Mouse (Mus musculus) central nervous system, embryonic 11.5 days (tissue): ENCODE results near the gene Slc29a1. TPM values are rescaled to one million over a fixed set of nuclear protein-coding genes. Genes with fewer than 3 reads are reported as not detected.

Experiments
- polyA plus RNA-seq: library from polyadenylated mRNA; depleted of rRNA; stranded (reverse); fragments of >200 nt; gene quantifications from 2 replicates; pipeline ENCODE4 v1.2.3, GENCODE M21; 2012; rRNA removed

The Slc29a1 gene
- polyA plus RNA-seq, result 49.8 and 51.7 TPM in 2 replicates

DNA sequence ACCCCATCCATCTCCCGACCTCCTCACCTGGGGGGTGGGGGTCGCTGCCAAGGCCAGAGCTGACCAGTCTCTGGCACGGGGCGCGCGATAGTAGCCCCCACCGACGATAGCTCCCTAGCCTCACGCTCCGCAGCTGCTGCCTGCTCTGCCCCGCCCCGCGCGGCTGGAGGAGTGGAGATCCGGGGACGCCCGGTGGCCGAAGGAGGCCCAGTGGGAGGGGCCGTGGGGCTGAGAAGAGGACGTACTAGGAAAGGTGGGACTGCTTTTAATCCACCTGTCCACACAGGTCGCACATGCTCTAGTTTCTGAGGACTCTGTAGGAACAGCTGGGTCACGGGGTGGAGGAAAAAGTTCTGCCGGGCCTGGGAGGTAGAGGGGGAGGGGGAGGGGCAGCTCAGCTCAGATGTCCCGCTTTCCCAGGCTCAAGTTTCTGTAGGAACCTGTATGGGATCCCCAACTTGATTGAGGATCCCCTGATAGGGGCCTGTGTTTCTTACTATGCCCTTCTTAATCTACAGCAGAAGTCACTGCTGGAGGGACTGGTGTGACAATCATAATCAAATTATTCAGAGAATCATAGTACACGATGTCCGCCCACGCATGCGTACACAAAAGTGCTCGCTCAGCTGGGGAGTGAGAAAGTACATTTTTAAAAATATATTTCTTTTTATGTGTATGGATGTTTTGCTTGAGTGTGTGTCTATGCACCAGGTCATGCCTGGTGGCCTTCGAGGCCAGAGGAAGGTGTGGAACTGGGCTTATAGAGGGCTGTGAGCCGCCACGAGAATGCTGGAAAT lies at the start of gene Slc29a1:
Slc29a1 (minus strand) TSS at position 161 of the 797 bp plus-strand sequence.

DNA sequence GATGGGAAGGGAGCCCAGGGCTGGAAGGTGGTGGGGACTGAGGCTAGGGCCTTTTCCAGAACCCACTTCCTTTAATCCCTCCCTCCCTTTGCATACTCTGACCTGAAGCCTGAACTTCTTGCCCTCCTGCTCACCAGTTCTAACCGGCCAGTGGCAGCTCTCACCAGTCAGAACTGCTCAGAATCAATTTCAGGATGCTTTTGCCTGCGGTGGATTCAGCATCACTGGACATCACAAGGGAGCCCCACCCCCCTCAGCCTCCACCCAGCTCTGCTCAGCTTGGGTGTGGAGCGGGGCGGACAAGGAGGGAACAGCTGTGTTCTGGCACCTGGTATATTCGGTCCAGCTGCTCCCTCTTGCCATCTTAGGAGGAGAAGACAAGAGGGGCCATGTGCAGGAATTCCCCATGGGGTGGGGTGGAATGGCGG lies 2.5 kb upstream of the Slc29a1 start, which contains the start of gene Mymx:
Mymx (minus strand) TSS at position 226 of the 428 bp plus-strand sequence.

GRCm38 (mm10) chr17:45573087-45573779 lies 26.2 kb downstream of the Slc29a1 start, which contains the start of gene Hsp90ab1:
Gene Hsp90ab1 (minus strand): TSS chr17:45573271.

DNA sequence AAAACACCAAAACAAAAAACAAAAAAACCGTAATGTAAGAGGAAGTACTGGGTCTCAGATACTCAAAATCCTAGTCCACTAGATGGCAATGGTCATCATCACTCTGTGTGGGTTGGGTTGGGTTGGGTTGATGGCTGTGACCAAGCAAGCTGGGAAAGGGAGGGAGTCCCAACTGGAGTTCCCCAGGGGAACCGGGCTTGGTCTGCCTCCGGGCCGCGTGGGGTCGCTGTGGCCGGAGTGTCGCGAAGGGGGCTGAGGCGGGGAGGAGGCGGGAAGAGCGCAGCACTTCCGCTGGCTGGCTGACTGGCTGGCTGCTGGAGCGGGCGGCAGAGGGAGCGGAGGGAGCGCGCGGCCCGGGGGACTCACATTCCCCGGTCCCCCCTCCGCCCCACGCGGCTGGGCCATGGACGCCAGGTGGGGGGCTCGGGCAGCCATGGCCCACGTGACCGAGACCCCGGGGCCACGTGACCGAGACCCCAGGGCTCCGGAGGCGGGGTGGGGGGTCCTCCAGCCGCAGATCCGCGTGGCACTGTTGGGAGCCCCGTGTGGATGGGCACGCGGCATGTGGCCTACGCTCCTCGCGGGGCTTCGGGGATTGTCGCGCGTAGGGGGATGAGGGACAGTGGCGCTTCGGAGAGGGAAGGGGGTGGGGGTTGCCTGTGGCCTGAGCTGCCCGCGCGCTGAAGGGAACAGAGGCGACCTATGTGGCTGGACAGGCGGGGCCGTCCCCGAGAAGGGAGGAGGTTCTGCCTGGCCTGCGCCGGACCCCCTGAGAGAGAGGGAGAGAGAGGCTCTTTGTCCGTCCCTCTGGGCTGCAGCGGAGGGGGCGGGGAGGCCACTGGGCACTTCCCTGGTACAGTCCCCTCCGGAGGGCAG lies 35.5 kb downstream of the Slc29a1 start, which contains the start of gene Slc35b2:
Slc35b2 (plus strand) TSS at position 220 of the 876 bp plus-strand sequence.

GRCm38 (mm10) chr17:45555452-45556106 lies 43.8 kb downstream of the Slc29a1 start, which contains the start of gene Nfkbie:
Gene Nfkbie (plus strand): TSS chr17:45555703.

GRCm38 (mm10) chr17:45549617-45550181 lies 49.7 kb downstream of the Slc29a1 start, which contains the start of gene Tmem151b:
Gene Tmem151b (minus strand): TSS chr17:45549677.

Other genes starting within 250 kb of the Slc29a1 start
- gene Cdc5l, start 165.9 kb downstream of the Slc29a1 start, polyA plus RNA-seq, result 51.3 and 57.5 TPM in 2 replicates
- gene Spats1, start 124.2 kb downstream of the Slc29a1 start, polyA plus RNA-seq, result 0.18 and 0.45 TPM in 2 replicates
- gene Aars2, start 92.8 kb downstream of the Slc29a1 start, polyA plus RNA-seq, result 21.9 and 24.1 TPM in 2 replicates
- 0.04 and 0.10 TPM in 2 replicates for gene Tcte1, start 76.2 kb downstream of the Slc29a1 start, polyA plus RNA-seq
- gene Tmem151b, start 49.9 kb downstream of the Slc29a1 start, polyA plus RNA-seq, result 12.7 and 14.0 TPM in 2 replicates
- 3.4 and 4.1 TPM in 2 replicates for gene Nfkbie, start 43.9 kb downstream of the Slc29a1 start, polyA plus RNA-seq
- gene Slc35b2, start 35.7 kb downstream of the Slc29a1 start, polyA plus RNA-seq, result 59.0 and 67.3 TPM in 2 replicates
- 1,227 and 1,796 TPM in 2 replicates for gene Hsp90ab1, start 26.3 kb downstream of the Slc29a1 start, polyA plus RNA-seq
- 0.17 and 9.4 TPM in 2 replicates for gene Mymx, start 2.5 kb upstream of the Slc29a1 start, polyA plus RNA-seq
- 0.16 and 1.6 TPM in 2 replicates for gene Capn11, start 59.7 kb upstream of the Slc29a1 start, polyA plus RNA-seq
- gene Mrpl14, start 86.7 kb upstream of the Slc29a1 start, polyA plus RNA-seq, result 53.4 and 76.5 TPM in 2 replicates
- gene Tmem63b, start 87.3 kb upstream of the Slc29a1 start, polyA plus RNA-seq, result 93.6 and 123 TPM in 2 replicates
- gene 1600014C23Rik, start 134.2 kb upstream of the Slc29a1 start, polyA plus RNA-seq, result 0.12 and 0.15 TPM in 2 replicates